ENCODE assay signal across 8 mouse cellular contexts in genomic region chr5:140321756-140322575, GRCm38 (mm10). TPM values are rescaled to one million over a fixed set of nuclear protein-coding genes. Genes with fewer than 3 reads are reported as not detected.
DNase-seq lines count a peak whose midpoint lies in the region; ATAC-seq and TF ChIP-seq lines count a peak whose summit lies in the region.

No protein-coding gene starts in this region.

- WGBS in kidney, embryonic 14.5 days, result 2% methylated on average over 17 of the region's 17 CpGs
- WGBS in forebrain, embryonic 15.5 days, result under 1% methylated on average over 17 of the region's 17 CpGs
- WGBS in liver, embryonic 13.5 days (ENCODE audit: insufficient replicate concordance), result 2% methylated on average over 17 of the region's 17 CpGs
- WGBS in small intestine, adult 2 months, result under 1% methylated on average over 17 of the region's 17 CpGs

- peak overlapping the region; percentile 70 for H3K4me2 ChIP-seq in kidney, embryonic 14.5 days (replicated peaks; ENCODE audit: low read depth, low read length)
- peak overlapping the region; percentile 82 for H3K4me2 ChIP-seq in forebrain, embryonic 15.5 days (replicated peaks)
- peak overlapping the region; percentile 85 for H3K4me2 ChIP-seq in liver, embryonic 13.5 days

- no peak for TF ChIP-seq POLR2A in small intestine, adult 2 months (IDR thresholded peaks at IDR 0.05; ENCODE audit: low read depth, low read length)

- peak overlapping the region; percentile 95 for H3K4me3 ChIP-seq in kidney, embryonic 14.5 days (ENCODE audit: low read length)
- peak overlapping the region; percentile 88 for H3K4me3 ChIP-seq in forebrain, embryonic 15.5 days
- peak overlapping the region; percentile 84 for H3K4me3 ChIP-seq in liver, embryonic 13.5 days (replicated peaks)
- H3K4me3 ChIP-seq in small intestine, adult 2 months (ENCODE audit: low read depth, low read length), result peak overlapping the region; percentile 97

- no peak for TF ChIP-seq CTCF in small intestine, adult 2 months (IDR thresholded peaks at IDR 0.05; ENCODE audit: extremely low read depth, insufficient read length, insufficient replicate concordance, low read depth, low read length)

- no peaks in the 10 kb centered on the region for H3K9me3 ChIP-seq in kidney, embryonic 14.5 days (ENCODE audit: control insufficient read depth, low read length)
- no peaks in the 10 kb centered on the region for H3K9me3 ChIP-seq in forebrain, embryonic 15.5 days
- H3K9me3 ChIP-seq in liver, embryonic 13.5 days (replicated peaks), result no peaks in the 10 kb centered on the region

- H3K9ac ChIP-seq in kidney, embryonic 14.5 days (ENCODE audit: low read depth, low read length), result peak overlapping the region; percentile 98
- H3K9ac ChIP-seq in forebrain, embryonic 15.5 days (replicated peaks), result peak overlapping the region; percentile 99
- H3K9ac ChIP-seq in liver, embryonic 13.5 days, result peak overlapping the region; percentile 98

- no peaks in the 10 kb centered on the region for H3K27me3 ChIP-seq in kidney, embryonic 14.5 days (ENCODE audit: control insufficient read depth, insufficient read depth, low read length)
- no peaks in the 10 kb centered on the region for H3K27me3 ChIP-seq in forebrain, embryonic 15.5 days
- no peaks in the 10 kb centered on the region for H3K27me3 ChIP-seq in liver, embryonic 13.5 days
- no peaks in the 10 kb centered on the region for H3K27me3 ChIP-seq in small intestine, adult 2 months (ENCODE audit: control insufficient read depth, insufficient read depth, low read length)

- peaks cover 4% of the 10 kb centered on the region; the same call in 1 of the 2 replicates for H3K4me1 ChIP-seq in kidney, embryonic 14.5 days (ENCODE audit: control insufficient read depth, insufficient read depth, low read length)
- peaks cover 18% of the 10 kb centered on the region for H3K4me1 ChIP-seq in forebrain, embryonic 15.5 days
- H3K4me1 ChIP-seq in liver, embryonic 13.5 days (replicated peaks), result peaks cover 60% of the 10 kb centered on the region
- H3K4me1 ChIP-seq in small intestine, adult 2 months (ENCODE audit: control insufficient read depth, insufficient read depth, insufficient read length, low read length), result peaks cover 1% of the 10 kb centered on the region; the same call in 1 of the 2 replicates

- no peak; the same call in 1 of the 2 replicates for ATAC-seq in kidney, embryonic 14.5 days (ENCODE audit: low FRiP score, low TSS enrichment)
- peak; percentile 15; the same call in 1 of the 2 replicates for ATAC-seq in forebrain, embryonic 15.5 days (replicated peaks)
- ATAC-seq in liver, embryonic 13.5 days (ENCODE audit: low read depth), result peak; percentile 19; the same call in 1 of the 2 replicates

- peak overlapping the region; percentile 69 for H3K27ac ChIP-seq in kidney, embryonic 14.5 days (ENCODE audit: low read depth, low read length)
- H3K27ac ChIP-seq in forebrain, embryonic 15.5 days (replicated peaks), result peak overlapping the region; percentile 74
- H3K27ac ChIP-seq in liver, embryonic 13.5 days, result peak overlapping the region; percentile 87
- peak overlapping the region; percentile 89 for H3K27ac ChIP-seq in small intestine, adult 2 months (ENCODE audit: insufficient read depth, low read depth, low read length)

- DNase-seq in kidney, adult 11 months, result no peak
- peak; percentile 83 for DNase-seq in R1 (ENCODE audit: low read depth, low spot score)
- DNase-seq in liver, embryonic 13.5 days, result peak; percentile 17
- no peak for DNase-seq in cerebellum, postnatal 36 days
- no peak for DNase-seq in layer of hippocampus, adult 8-10 months (ENCODE audit: low spot score in 2 of 2)

- no peaks in the 10 kb centered on the region; the same call in 1 of the 2 replicates for H3K36me3 ChIP-seq in kidney, embryonic 14.5 days (ENCODE audit: control insufficient read depth, insufficient read depth, low read length)
- H3K36me3 ChIP-seq in forebrain, embryonic 15.5 days, result no peaks in the 10 kb centered on the region; the same call in 1 of the 2 replicates
- H3K36me3 ChIP-seq in liver, embryonic 13.5 days, result peaks cover 8% of the 10 kb centered on the region
- no peaks in the 10 kb centered on the region for H3K36me3 ChIP-seq in small intestine, adult 2 months (ENCODE audit: control insufficient read depth, insufficient read depth, low read length)

RNA-seq across cellular contexts. Expression of gene Nudt1, which starts 0.5 kb away (rescaled TPM):
- polyA plus RNA-seq in kidney, embryonic 14.5 days (2014; fragmentation: Nextera tagmentation; extraction: Ambion mirVana), result 53.7 and 61.4 TPM in 2 replicates
- polyA plus RNA-seq in forebrain, embryonic 15.5 days (2015; fragmentation: Nextera tagmentation; extraction: Ambion mirVana), result 22.3 and 22.9 TPM in 2 replicates
- polyA plus RNA-seq in liver, embryonic 13.5 days (2015; fragmentation: Nextera tagmentation; extraction: Ambion mirVana), result 34.8 and 35.5 TPM in 2 replicates
- polyA plus RNA-seq in small intestine, adult 2 months (2012; rRNA removed), result 5.6 and 11.0 TPM in 2 replicates
- 1 to 10 TPM; 5.0 to 6.3 (median 5.2) TPM for total RNA-seq in layer of hippocampus, adult 8-10 months (2022)

RNA-seq across cellular contexts. Expression of gene Mad1l1, which starts 0.6 kb away (rescaled TPM):
- 37.0 and 47.4 TPM in 2 replicates for polyA plus RNA-seq in kidney, embryonic 14.5 days (2014; fragmentation: Nextera tagmentation; extraction: Ambion mirVana)
- polyA plus RNA-seq in forebrain, embryonic 15.5 days (2015; fragmentation: Nextera tagmentation; extraction: Ambion mirVana), result 33.8 and 35.5 TPM in 2 replicates
- 24.8 and 25.9 TPM in 2 replicates for polyA plus RNA-seq in liver, embryonic 13.5 days (2015; fragmentation: Nextera tagmentation; extraction: Ambion mirVana)
- 13.2 and 22.9 TPM in 2 replicates for polyA plus RNA-seq in small intestine, adult 2 months (2012; rRNA removed)
- total RNA-seq in layer of hippocampus, adult 8-10 months (2022), result 10 to 100 TPM; 15.3 to 19.9 (median 17.2) TPM

RNA-seq across cellular contexts. Expression of gene Mrm2, which starts 9.7 kb away (rescaled TPM):
- 19.5 and 22.0 TPM in 2 replicates for polyA plus RNA-seq in kidney, embryonic 14.5 days (2014; fragmentation: Nextera tagmentation; extraction: Ambion mirVana)
- polyA plus RNA-seq in forebrain, embryonic 15.5 days (2015; fragmentation: Nextera tagmentation; extraction: Ambion mirVana), result 21.3 and 22.1 TPM in 2 replicates
- polyA plus RNA-seq in liver, embryonic 13.5 days (2015; fragmentation: Nextera tagmentation; extraction: Ambion mirVana), result 12.4 and 13.0 TPM in 2 replicates
- polyA plus RNA-seq in small intestine, adult 2 months (2012; rRNA removed), result 3.2 and 4.3 TPM in 2 replicates
- 1 to 10 TPM; 7.8 to 9.7 (median 9.1) TPM for total RNA-seq in layer of hippocampus, adult 8-10 months (2022)

Comparison
In these comparisons a context has a peak if more than half of its experiments do, and no peak if none do; other contexts are left out.
1. DNase-seq: peak in R1 (single experiment) and liver, embryonic 13.5 days (single experiment); none in kidney, adult 11 months (single experiment), cerebellum, postnatal 36 days (0 of 2) and layer of hippocampus, adult 8-10 months (0 of 2).
2. Peak in every context shown above with its lines, with median percentiles within 50 percentile points of each other: H3K27ac ChIP-seq, H3K4me2 ChIP-seq, H3K4me3 ChIP-seq and H3K9ac ChIP-seq.